Mouse (Mus musculus) splenic B cell, adult 2 months (primary cell): ENCODE measurements around the gene Aqp3.

Experiments used
- DNase-seq: peaks from one replicate; pipeline ENCODE4 v3.0.0-alpha.2; 2011; ENCODE audit warnings: low read depth, low spot score
- H3K27me3 ChIP-seq: 2 replicates; pipeline ENCODE4 v1.6.1; 2012; ENCODE audit warnings: mild to moderate bottlenecking, low read length, moderate library complexity, mixed read lengths; ENCODE audit not compliant: control insufficient read depth, poor library complexity, insufficient read depth, severe bottlenecking
- H3K36me3 ChIP-seq: 2 replicates; pipeline ENCODE4 v1.6.1; 2012; ENCODE audit warnings: mild to moderate bottlenecking, low read length, moderate library complexity, mixed read lengths; ENCODE audit not compliant: control insufficient read depth, poor library complexity, insufficient read depth, severe bottlenecking

Gene Aqp3

GRCm38 (mm10) chr4:41116817-41117216 lies 18.8 kb upstream of the Aqp3 start:
- Histone ChIP-seq H3K36me3 (peaks cover 8% of the 10 kb centered on the region), H3K27me3 (no peaks in the 10 kb centered on the region)
- no peak for DNase-seq

- no peak for DNase-seq
- H3K27me3 ChIP-seq = no peaks in the 10 kb centered on the region
- peaks cover 6% of the 10 kb centered on the region for H3K36me3 ChIP-seq
These were observed 17.8 kb upstream of the Aqp3 start for GRCm38 (mm10) chr4:41115793-41116192.

GRCm38 (mm10) chr4:41115074-41115473 lies 17.1 kb upstream of the Aqp3 start:
- DNase-seq = no peak
- H3K27me3 ChIP-seq = no peaks in the 10 kb centered on the region
- H3K36me3 ChIP-seq = peaks cover 6% of the 10 kb centered on the region

- Histone ChIP-seq H3K36me3 (peaks cover 6% of the 10 kb centered on the region), H3K27me3 (no peaks in the 10 kb centered on the region)
- no peak for DNase-seq
These were observed 16.5 kb upstream of the Aqp3 start for GRCm38 (mm10) chr4:41114358-41115070.

- Histone ChIP-seq H3K36me3 (no peaks in the 10 kb centered on the region), H3K27me3 (no peaks in the 10 kb centered on the region)
- DNase-seq = no peak
These were observed 10.9 kb upstream of the Aqp3 start for GRCm38 (mm10) chr4:41108717-41109425.

GRCm38 (mm10) chr4:41107440-41107839 lies 9.5 kb upstream of the Aqp3 start:
- no peaks in the 10 kb centered on the region for H3K27me3 ChIP-seq
- no peak for DNase-seq
- no peaks in the 10 kb centered on the region for H3K36me3 ChIP-seq

- Histone ChIP-seq H3K36me3 (no peaks in the 10 kb centered on the region), H3K27me3 (no peaks in the 10 kb centered on the region)
- no peak for DNase-seq
These were observed 4.9 kb upstream of the Aqp3 start for GRCm38 (mm10) chr4:41102901-41103300.

- Histone ChIP-seq H3K36me3 (no peaks in the 10 kb centered on the region), H3K27me3 (no peaks in the 10 kb centered on the region)
- DNase-seq = no peak
These were observed 3.0 kb upstream of the Aqp3 start for GRCm38 (mm10) chr4:41100986-41101385.

GRCm38 (mm10) chr4:41098577-41098951 lies 581 bp upstream of the Aqp3 start:
- H3K36me3 ChIP-seq = no peaks in the 10 kb centered on the region
- H3K27me3 ChIP-seq = no peaks in the 10 kb centered on the region
- DNase-seq = no peak

GRCm38 (mm10) chr4:41097381-41097780 lies 602 bp downstream of the Aqp3 start:
- no peak for DNase-seq
- Histone ChIP-seq H3K27me3 (no peaks in the 10 kb centered on the region), H3K36me3 (no peaks in the 10 kb centered on the region)

- H3K27me3 ChIP-seq = no peaks in the 10 kb centered on the region
- no peak for DNase-seq
- no peaks in the 10 kb centered on the region for H3K36me3 ChIP-seq
These were observed 1.2 kb downstream of the Aqp3 start for GRCm38 (mm10) chr4:41096794-41097193.

GRCm38 (mm10) chr4:41096169-41096568 lies 1.8 kb downstream of the Aqp3 start:
- no peak for DNase-seq
- no peaks in the 10 kb centered on the region for H3K27me3 ChIP-seq
- no peaks in the 10 kb centered on the region for H3K36me3 ChIP-seq

GRCm38 (mm10) chr4:41094361-41094760 lies 3.6 kb downstream of the Aqp3 start:
- Histone ChIP-seq H3K36me3 (no peaks in the 10 kb centered on the region), H3K27me3 (no peaks in the 10 kb centered on the region)
- no peak for DNase-seq

- no peak for DNase-seq
- no peaks in the 10 kb centered on the region for H3K27me3 ChIP-seq
- no peaks in the 10 kb centered on the region for H3K36me3 ChIP-seq
These were observed 5.0 kb downstream of the Aqp3 start for GRCm38 (mm10) chr4:41092958-41093357.

GRCm38 (mm10) chr4:41091391-41091790 lies 6.6 kb downstream of the Aqp3 start:
- Histone ChIP-seq H3K27me3 (no peaks in the 10 kb centered on the region), H3K36me3 (no peaks in the 10 kb centered on the region)
- no peak for DNase-seq
